Mouse (Mus musculus) lung, postnatal 14 days (tissue): ENCODE results near the gene Gm7978.
"Not testable (repeated sequence)": the region's sequence is repeated elsewhere in the genome, so short reads cannot be mapped to it uniquely, and the experiment has no call there.

ENCODE experiments used
- DNase-seq: peaks from one replicate; pipeline ENCODE4 v3.0.0; 2021

Gm7978 gene

GRCm38 (mm10) chr5:95736073-95736472, at the start of gene Gm7978:
Gene Gm7978 (minus strand): TSS chr5:95736173.
- not testable (repeated sequence) for DNase-seq

GRCm38 (mm10) chr5:95775690-95776089, 39.7 kb upstream of the Gm7978 start, which contains the start of gene E330014E10Rik:
Gene E330014E10Rik (plus strand): TSS chr5:95775990.
- DNase-seq = not testable (repeated sequence)

- not testable (repeated sequence) for DNase-seq
These were observed 5.7 kb upstream of the Gm7978 start, which contains the start of gene Gm7982 for GRCm38 (mm10) chr5:95741714-95742113. Gene Gm7982 (plus strand): TSS chr5:95742014.
